Mouse (Mus musculus) right cerebral cortex, postnatal 36 days (tissue): ENCODE measurements around the gene Ap3d1.

Source experiments
- DNase-seq, 2 experiments: peaks; one replicate each; pipeline ENCODE4 v3.0.0; 2022; ENCODE audit warnings: low spot score in 2 of 2, mixed read lengths in 1 of 2

The Ap3d1 gene

DNA sequence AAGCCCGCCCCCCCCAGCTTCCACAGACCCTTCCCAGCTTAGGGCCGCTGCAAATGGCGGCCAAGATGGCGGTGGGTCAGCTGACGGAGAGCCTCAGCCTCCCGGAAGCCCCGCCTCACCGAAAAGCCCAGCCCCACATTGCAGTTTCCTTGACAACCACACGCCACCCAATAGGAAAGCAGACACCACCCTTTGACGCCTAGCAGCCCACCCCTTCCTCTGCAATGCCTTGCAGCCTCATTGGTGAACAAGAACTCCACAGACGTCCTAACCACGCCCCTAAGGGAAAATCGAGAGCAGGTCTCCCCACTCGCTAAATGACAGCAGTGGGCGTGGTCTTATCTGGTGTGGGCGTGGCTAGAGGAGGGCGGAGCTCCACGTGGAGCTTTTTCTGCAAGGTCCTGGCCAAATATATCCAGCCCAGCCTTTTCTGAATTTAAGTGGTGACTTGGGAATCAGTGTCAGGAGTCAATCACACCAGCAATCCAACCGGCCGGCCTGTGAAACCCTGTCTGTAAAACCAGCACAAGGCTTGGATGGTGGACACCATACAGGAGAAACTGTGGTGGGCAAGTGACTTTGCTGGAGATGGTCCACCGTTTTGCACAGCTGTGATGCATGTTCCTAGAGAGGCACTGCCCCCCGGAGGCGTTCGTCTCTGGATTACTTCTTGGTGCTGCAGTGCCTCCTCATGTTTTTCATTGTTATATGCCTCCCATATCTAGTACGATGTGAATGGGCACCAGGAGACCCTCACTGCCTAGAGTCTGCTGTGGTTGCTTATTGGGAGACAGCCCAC lies at the start of gene Ap3d1:
Ap3d1 (minus strand) TSS at position 85 of the 799 bp plus-strand sequence.
- DNase-seq, result peak; percentile 97 to 99

DNA sequence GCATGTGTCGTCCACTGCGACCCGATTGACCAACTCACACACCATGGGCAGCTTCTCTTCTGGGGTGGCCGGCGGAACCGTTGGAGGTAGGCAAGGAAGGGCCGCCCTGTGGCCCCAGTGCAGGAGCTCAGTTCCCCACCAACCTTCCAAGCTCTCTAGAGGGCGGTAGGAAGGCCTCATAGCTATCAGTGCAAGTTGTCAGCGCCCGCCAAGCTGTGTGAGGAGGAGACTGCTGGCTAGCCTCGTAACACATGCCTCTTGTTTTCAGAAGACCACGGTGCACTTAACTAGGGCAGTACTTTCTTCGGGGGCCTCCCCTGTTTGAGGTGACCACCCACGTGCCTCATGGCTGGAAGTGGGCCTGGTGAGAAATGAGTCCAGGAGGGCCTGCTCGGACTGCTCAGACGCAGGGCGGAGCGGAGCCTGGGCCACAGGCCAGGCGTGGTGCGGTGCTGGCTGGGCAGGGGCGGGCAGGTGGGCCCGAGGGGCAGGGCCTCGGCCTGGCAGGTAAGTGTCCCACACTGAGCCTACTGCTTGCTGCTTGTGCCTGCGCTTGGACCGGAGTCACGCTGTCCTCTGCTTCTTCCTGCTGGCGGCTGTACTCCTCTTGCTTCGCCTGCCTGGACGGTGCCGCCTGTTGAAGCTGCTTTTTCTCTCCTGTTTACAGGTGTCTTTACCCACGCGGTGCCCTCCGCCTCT lies 49.6 kb upstream of the Ap3d1 start:
- DNase-seq, result peak in 1 of 2 experiments; percentile 34

DNA sequence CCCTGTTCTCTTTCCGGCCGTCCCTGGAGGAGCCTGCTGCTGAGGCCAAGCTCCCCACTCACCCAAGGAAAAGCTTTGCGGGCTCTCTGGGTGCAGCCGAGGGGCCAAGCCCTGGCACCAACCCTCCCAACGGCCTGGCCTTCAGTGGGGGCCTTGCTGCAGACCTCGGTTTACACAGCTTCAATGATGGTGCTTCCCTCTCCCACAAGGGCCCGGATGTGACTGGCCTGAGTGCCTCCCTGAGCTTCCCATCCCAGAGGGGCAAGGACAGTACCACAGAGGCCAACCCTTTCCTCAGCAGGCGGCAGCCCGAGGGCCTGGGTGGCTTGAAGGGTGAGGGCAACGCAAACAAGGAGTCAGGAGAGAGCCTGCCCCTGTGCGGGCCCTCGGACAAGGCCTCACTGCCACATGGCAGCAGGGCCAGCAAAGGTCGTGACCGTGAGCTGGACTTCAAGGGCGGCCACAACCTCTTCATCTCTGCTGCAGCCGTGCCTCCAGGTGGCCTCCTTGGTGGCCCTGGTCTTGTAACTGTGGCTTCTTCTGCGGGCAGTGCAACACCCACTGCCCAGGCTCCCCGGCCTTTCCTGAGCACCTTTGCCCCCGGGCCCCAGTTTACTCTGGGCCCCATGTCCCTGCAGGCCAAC lies 48.8 kb upstream of the Ap3d1 start:
- no peak for DNase-seq

DNA sequence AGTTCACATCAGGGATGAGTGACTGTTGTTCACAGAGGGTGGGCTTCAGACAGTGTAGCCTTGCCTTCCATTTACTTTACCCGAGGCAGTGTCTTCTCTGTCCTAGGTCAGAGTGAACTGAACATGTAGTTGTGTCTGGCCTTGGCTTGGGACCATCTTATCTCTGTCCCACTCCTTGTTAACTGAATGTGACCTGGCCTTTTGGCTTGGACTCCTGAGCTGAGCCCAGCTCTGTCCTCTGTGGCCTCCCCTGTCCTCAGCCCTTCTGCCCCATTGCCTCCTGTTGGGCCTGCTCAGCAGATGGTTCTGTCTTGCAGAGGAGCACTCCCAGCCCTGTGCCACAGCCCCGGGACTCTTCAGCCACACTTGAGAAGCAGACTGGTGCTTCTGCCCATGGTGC lies 45.5 kb upstream of the Ap3d1 start:
- no peak for DNase-seq

DNA sequence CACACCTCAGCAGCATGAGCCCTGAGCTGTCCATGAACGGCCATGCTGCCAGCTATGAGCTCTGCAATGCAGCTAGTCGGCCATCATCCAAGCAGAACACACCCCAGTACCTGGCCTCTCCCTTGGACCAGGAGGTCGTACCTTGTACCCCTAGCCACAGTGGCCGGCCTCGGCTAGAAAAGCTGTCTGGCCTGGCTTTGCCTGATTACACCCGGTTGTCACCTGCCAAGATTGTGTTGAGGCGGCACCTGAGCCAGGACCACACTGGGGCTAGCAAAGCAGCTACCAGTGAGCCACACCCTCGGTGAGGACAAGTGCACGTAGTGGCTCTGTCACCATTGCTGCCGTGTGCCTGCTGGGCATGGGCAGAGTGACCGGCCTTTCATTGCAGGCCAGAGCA lies 43.9 kb upstream of the Ap3d1 start:
- DNase-seq, result no peak

DNA sequence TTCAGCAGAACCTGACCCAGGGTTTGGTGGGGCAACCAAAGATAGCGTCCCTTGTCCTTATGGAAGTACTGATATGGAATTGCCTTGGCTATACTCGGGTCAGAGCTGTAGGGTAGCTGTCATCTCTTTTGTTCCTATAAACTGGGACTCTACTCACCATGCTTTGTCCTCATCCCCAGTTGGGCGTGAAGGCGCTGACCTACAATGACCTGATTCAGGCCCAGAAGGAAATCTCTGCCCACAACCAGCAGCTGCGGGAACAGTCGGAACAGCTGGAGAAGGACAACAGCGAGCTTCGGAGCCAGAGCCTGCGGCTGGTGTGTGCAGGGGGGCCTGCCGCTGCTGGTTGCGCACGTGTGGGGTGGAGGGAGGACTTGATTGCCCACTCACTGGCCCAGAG lies 42.8 kb upstream of the Ap3d1 start:
- no peak for DNase-seq

DNA sequence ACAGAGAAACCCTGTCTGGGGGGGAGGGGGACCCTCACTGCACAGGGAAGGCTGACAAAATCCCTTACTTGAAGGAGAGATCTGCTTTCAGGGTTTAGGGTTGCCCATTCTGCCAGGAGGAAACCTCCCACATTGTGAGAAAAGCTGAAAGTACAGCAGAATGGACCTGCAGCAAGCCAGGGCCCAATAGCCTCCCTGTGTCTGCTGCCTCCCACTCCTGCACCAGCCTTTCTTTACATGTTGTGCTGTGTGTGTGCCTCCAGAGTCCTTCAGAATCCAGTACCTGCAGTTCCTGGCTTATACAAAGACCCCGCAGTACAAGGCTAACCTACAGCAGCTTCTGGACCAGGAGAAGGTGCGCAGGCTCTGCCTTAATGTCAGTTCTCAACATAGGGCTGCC lies 42.2 kb upstream of the Ap3d1 start:
- no peak for DNase-seq

DNA sequence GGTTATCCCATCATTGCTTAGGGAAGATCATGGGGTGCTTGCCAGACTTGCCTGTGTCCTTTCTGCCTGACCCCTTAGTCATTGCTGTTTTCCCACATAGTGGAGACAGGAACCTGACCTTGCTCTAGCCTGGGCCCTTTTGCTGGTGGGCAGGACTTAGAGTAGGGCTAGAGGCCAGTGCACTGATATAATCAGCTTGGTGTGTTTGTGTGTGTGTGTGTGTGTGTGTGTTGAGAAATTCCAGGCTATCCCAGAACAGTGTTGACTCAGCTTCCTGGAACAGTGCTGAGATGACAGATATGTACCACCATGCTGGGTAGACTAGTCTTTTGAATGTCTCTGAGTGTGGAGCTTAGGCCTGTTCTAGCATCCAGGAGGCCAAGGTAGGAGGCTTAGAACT lies 37.5 kb upstream of the Ap3d1 start:
- no peak for DNase-seq

DNA sequence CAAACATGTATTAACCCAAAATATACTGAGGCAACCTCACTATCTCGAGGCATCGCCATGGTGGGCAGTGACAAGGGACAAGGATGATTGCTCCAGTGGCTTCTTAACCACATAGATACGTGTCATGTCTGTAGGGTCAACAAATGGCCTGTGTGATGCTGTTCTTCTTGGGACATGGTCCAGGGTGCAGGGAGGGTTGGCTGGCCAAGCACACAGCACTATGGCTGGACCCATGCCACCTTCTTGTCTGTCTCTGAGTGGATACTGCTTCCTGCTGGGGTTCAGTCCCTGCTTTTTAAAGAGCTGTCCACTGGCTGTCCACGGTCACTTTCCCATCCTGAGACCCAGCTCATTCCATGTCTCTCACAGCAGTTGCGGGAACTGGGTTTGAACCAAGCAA lies 35.1 kb upstream of the Ap3d1 start:
- no peak for DNase-seq

DNA sequence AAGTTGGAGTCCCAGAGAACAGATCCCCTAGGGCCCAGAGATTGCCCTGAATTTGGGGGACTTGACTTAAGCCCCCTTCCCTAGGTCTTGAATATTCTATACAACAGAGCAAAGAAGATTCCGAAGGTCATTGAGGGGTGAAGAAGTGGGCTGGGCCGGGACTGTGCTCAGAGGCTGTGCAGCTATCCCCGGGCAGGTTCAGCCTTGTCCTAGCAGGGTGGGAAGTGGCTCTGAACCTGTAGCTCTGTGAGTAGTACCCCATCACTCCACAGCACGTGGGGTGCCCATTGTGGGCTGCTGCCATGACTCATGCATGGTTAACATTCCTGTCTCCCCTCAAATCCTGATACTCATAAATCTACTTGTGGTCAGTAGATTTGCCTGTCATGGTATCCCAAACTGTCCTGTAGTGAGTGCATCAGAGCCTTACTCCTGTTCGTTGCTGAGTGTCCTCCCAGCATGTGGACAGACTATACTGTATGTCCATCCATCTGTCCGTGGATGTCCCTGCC lies 34.4 kb upstream of the Ap3d1 start:
- DNase-seq, result no peak

DNA sequence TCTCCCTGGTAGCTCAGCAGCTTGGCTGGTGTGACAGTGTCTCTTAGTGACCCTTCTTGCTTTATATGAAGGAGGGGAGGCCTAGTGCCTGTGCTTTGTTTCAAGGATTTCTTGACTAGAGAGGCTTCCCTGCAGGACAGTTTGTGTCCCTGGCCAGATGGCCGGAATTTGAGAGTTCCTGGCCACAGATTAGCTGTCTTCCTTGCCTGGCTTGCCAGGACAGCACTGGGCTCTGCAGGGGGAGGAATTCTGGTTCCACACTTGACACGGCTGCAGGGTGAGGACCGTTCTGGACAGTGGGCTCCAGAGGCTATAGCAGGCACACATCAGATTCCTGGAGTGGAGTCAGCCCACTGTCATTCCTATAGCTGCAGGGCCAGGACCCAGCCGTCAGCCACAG lies 33.7 kb upstream of the Ap3d1 start:
- no peak for DNase-seq

DNA sequence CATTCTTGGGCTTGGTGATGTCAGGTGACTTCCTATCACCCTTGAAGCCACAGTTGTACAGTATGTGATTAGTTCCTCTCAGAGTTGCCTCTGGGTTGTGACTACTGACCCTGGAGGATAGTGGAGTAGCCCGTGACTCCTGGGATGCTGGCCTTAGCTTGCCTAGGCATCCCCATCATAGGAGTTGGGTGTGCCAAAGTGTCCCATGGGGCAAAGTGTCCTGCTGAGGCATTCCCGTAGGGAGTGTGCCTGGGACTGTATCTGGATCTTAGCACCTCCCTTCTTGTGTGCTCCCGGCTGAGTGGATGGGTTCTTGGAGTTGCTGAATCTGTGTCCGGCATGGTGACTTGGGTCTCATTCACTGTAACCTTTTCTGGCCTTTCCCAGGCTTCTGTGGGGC lies 32.9 kb upstream of the Ap3d1 start:
- no peak for DNase-seq

DNA sequence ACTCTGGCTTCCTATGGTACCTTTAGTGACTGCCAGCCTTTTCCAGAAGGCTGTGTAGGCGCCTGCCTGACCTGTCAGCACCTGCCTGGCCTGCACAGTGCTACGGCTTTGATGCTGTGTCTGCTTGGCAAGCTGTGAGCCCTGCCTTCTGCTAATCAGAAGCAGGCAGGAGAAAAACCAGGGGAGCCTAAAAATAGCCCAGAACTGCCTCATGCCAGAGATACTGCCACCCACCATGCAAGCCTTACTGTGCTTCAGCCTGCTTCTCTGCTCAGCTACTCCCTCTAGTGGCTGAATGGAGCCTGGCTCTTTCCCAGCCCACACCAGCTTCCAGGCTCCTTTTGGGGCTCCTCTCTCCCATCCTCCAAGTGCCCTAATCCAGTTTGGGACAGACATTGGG lies 32.5 kb upstream of the Ap3d1 start:
- peak; percentile 85 to 91 for DNase-seq

DNA sequence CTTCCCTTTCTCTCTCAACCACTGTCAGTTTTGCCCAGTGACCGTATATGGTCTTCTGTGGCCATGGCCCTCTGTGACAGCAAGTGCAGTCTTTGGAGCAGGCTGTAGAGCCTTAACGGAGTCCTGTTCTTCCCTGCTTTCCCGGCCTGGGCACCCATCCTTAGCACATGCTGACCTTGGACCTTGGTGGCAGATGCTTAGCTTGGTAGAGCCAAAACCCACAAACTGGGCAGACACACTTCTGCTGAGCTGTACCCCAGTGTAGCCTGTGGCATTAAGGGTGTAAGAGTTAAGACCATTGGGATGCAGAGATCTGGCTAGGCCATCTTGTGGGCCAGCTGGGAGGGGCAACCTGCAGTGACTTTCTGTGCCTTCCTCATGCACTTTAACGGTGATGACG lies 31.8 kb upstream of the Ap3d1 start:
- DNase-seq, result no peak

DNA sequence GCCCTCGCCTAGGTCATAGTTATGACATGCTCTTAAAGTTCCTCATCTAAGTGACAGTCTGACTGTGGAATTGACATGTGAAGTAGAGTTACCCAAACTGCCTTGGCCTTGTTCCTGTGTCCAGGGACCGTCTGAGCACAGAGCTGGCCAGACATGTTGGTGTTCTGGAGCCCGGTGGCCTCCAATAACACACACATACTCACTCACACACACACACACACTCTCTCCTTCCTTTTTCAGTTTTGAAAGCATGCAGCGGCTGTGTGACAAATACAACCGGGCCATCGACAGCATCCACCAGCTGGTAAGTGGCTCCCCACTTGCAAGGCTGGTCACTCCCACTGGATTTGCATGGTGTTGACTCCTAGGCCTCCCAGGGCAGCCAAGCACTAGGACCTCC lies 26.3 kb upstream of the Ap3d1 start:
- DNase-seq, result no peak

DNA sequence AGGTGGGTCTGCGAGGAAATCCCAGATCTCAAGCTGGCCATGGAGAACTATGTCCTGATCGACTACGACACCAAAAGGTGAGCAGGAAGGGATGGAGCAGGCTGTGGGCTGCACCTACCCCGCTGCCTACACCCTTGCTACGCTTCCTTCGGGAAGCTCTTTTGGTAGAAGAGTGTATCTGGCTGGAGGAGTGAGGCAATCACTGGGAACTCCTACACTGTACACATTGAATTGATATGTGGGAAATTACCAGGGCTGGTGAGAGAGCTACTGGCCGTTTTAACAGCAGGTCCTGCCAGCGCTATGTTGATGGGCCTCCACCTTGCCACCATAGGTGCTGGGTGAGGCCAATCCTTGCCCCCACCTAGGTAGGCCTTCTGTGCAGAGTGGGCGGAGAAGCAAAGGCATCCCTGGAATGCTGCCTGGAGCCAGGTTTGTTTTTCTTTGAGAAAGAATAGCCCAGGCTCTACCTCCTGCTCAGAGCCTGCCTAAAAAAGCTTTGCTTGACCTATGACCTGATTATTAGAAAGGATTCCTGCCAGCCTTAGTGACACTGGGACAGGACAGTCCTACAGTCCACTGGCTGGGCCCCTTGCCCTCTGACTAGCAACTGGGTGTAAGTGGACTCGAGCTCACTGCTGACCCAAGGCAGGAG lies 24.2 kb upstream of the Ap3d1 start:
- DNase-seq, result no peak

DNA sequence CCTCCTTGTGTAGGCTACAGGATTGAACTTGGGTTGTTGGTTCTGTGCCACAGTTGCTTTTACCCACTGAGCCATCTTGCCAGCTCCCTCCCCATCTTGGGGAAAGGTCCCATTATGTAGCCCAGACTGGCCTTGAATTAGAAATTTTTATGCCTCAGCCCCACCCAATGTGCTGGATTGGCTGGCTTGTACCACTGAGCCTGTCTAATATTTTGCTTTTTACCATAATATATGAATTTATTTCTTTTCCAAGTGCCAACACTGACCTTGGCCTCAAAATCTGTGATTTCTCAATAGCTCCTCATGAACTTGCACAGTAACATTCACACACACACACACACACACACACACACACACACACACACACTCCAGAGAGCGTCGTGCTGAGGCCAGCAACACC lies 23.7 kb upstream of the Ap3d1 start:
- DNase-seq, result no peak

DNA sequence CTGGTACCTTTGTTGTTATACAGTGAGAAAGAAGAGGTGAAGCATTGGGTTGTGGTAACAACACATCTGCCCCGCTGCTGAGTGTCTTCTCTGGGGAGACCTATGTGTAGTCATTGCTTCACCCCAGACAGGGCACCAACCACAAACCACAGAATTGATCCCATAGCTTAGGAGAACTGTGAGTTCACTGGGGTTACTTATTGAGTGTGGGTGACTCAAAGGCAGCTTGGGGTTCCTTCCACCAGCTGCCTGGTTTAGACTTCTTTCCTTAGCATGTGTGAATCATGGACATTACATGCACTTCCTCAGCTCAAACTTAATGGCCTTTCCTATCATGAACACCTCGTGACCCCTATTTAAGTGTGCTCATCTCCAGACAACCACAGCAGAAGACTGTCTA lies 21.4 kb upstream of the Ap3d1 start:
- no peak for DNase-seq

DNA sequence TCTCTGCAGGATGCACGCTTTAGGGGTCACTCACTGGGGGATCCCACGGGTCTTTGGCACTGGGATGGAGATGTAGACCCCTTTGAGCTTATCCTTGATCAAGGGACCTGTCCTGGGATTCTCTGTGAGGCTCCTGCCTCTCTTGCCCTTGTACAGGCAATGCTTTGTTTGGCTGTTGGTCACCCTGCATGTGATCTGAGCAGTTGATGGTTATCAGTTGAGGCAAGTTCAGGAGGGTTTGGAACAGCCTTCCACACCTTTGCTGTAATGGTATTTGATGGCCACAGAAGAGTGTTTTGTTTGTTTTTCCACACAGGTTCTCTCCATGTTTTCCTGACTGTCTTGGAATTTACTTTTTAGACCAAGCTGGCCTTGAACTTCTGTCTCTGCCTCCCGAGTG lies 19.8 kb upstream of the Ap3d1 start:
- DNase-seq, result no peak

DNA sequence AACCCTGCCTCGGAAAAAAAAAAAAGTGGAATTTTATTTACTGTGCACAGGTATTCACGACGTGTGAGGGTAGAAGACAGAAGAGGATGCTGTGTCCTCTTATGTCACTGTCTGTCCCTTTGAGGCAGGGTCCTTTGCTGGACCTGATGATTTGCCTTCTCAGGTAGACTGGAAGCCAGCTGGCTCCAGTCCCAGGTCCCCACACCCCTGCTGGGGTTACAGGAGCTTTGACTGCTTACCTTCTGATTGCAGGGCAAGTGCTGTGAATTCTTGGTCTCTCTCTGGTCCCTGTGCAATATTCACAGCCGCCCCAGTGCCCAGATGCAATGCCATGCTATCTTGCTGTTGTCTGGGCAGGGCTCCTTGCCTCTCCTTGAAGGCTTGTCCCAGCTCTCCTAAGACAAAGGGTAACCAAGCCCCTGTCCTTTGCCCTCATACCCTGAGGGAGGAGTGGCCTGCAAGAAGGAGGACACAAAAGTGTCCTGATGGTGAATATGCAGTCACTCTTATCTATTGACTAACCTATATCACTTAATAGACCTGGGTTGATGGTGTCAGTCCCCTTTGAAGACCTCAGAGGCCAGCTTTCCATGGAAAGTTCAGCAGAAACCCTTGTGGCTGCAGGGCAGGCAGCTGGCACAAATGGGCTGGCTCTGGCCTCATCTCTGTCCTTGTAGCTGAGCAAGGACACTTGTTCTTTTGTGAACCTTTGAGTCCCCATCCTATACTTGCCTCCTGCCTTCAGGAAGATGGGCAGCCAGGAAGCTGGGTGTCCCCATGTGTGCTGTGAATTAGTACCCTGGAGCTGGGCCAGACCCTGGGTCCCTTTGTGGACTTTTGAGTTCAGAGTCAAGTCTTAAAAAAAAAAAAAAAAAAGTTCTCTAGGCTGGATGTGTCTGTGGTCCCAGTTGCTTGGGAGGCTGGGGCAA lies 18.8 kb upstream of the Ap3d1 start:
- no peak for DNase-seq

DNA sequence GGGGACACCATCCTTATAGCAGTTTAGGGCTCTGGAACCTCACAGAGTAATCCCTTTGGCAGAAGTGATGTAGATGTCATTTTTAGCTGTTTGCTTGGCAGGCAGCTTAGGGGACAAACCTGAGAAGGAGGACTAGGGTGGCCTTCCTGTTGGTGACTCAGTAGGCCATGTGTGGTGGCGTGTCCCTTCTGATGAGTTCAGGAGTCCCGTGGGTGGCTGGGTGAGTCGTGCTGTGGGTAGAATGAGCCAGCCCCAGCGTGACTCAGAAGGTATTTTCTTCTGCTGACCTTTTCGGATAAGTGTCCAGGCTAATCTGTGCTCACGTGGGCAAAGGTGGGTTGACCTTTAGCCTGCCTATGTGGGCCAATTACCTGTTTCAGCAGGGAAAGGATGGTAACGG lies 16.6 kb upstream of the Ap3d1 start:
- DNase-seq, result no peak
